9 mouse cellular contexts compared by ENCODE assay signal in genomic region chr5:128733955-128734354, GRCm38 (mm10). TPM values are rescaled to one million over a fixed set of nuclear protein-coding genes. Genes with fewer than 3 reads are reported as not detected.
DNase-seq lines count a peak whose midpoint lies in the region; ATAC-seq lines count a peak whose summit lies in the region.
"Had no signal": no experiment of that assay in that cellular context is flagged by ENCODE, and none has a peak within 500 bp of the region (broad histone marks: within the 10 kb centered on the region; RNA-seq: fewer than 3 reads in every experiment).

No protein-coding gene starts in this region.

- H3K27me3 ChIP-seq in midbrain, embryonic 11.5 days (ENCODE audit: control insufficient read depth, insufficient read depth, low read length): no peaks in the 10 kb centered on the region; the same call in 1 of the 2 replicates
- H3K27me3 ChIP-seq: Patski had no signal

- no peak overlapping the region for H3K27ac ChIP-seq in midbrain, embryonic 11.5 days (ENCODE audit: low read depth, low read length)

- peak; percentile 46; the same call in 1 of the 2 replicates for ATAC-seq in midbrain, embryonic 11.5 days (ENCODE audit: low FRiP score)
- ATAC-seq: Patski had no signal

- H3K4me2 ChIP-seq in midbrain, embryonic 11.5 days: no peak overlapping the region

- DNase-seq in gastrocnemius, adult 18-20 months (ENCODE audit: low spot score): peak; percentile 3
- no peak for DNase-seq in gastrocnemius, postnatal 25 days
- peak; percentile 55 for DNase-seq in 416B (ENCODE audit: low read depth)
- DNase-seq in brain, adult 2 months (ENCODE audit: low read depth, low spot score): peak; percentile 86
- DNase-seq in frontal cortex, postnatal 36 days (ENCODE audit: low spot score in 2 of 2): peak; percentile 44 to 64
- DNase-seq in layer of hippocampus, postnatal 10 days (ENCODE audit: low spot score in 2 of 2): peak; percentile 66 to 72
- DNase-seq in midbrain, embryonic 11.5 days (ENCODE audit: low spot score, missing footprints): peak; percentile 95
- DNase-seq in thymus, postnatal 14 days: peak; percentile 35

- no peaks in the 10 kb centered on the region for H3K36me3 ChIP-seq in midbrain, embryonic 11.5 days (ENCODE audit: control insufficient read depth, insufficient read depth, low read length)

- 1% methylated on average over 6 of the region's 6 CpGs for WGBS in midbrain, embryonic 11.5 days

- H3K4me1 ChIP-seq in midbrain, embryonic 11.5 days (ENCODE audit: control insufficient read depth, insufficient read depth, low read length): no peaks in the 10 kb centered on the region; the same call in 1 of the 2 replicates

- no peak overlapping the region for H3K4me3 ChIP-seq in midbrain, embryonic 11.5 days (ENCODE audit: low read depth, low read length)

- no peak overlapping the region for H3K9ac ChIP-seq in midbrain, embryonic 11.5 days (ENCODE audit: low read length)

- H3K9me3 ChIP-seq in midbrain, embryonic 11.5 days (ENCODE audit: control insufficient read depth, low read length): no peaks in the 10 kb centered on the region

RNA-seq across cellular contexts. Expression of gene Piwil1, which starts 31.6 kb away (rescaled TPM):
- total RNA-seq in gastrocnemius, adult 18-20 months (2021): under 1 TPM in 1 of 2 experiments, not detected in 1; 0.05 TPM
- not detected for total RNA-seq in gastrocnemius, postnatal 25 days (2021)
- under 1 TPM; 0.25 to 0.40 TPM for total RNA-seq in layer of hippocampus, postnatal 10 days (2021)
- polyA plus RNA-seq in midbrain, embryonic 11.5 days (2014; fragmentation: Nextera tagmentation; extraction: Ambion mirVana): 0.14 TPM in 1 of 2 replicates, not detected in the other
- polyA plus RNA-seq: Patski had no signal
